Mouse (Mus musculus): ENCODE results near the gene Kcnj3. TPM values are rescaled to one million over a fixed set of nuclear protein-coding genes. Genes with fewer than 3 reads are reported as not detected.

The Kcnj3 gene
- polyA plus RNA-seq, 1 experiment = not detected

- Histone ChIP-seq H3K79me3 (ENCODE audit: low read depth) (no peaks in the 10 kb centered on the region), H3K4me3 (ENCODE audit: insufficient read depth, poor library complexity, severe bottlenecking) (no peak overlapping the region), H3K27me3 (ENCODE audit: control insufficient read depth, insufficient read depth, insufficient read length) (no peaks in the 10 kb centered on the region), H3K79me2 (ENCODE audit: control insufficient read depth, insufficient read depth) (no peaks in the 10 kb centered on the region), H3K36me3 (ENCODE audit: control insufficient read depth, insufficient read depth) (no peaks in the 10 kb centered on the region), H3ac (ENCODE audit: control insufficient read depth, insufficient read length, low read depth) (no peak overlapping the region)
- TF ChIP-seq MAX (IDR thresholded peaks at IDR 0.05) = no peak
- no peak for TF ChIP-seq CEBPB (IDR thresholded peaks at IDR 0.05; ENCODE audit: low read depth)
- no peak for TF ChIP-seq FOSL1 (IDR thresholded peaks at IDR 0.05; ENCODE audit: insufficient read depth, low read length, poor library complexity, severe bottlenecking)
- no peak for TF ChIP-seq USF1 (IDR thresholded peaks at IDR 0.05; ENCODE audit: low read depth)
- TF ChIP-seq MYOG (IDR thresholded peaks at IDR 0.05; ENCODE audit: control insufficient read depth, extremely low read depth, insufficient read length) = no peak
- TF ChIP-seq MYOD1 (IDR thresholded peaks at IDR 0.05; ENCODE audit: control insufficient read depth, insufficient read length, low read depth) = no peak
- TF ChIP-seq CTCF (IDR thresholded peaks at IDR 0.05; ENCODE audit: control insufficient read depth, insufficient read depth, insufficient read length) = no peak
Measured at GRCm38 (mm10) chr2:55532738-55533491, 97.1 kb downstream of the Kcnj3 start.

- Histone ChIP-seq H3ac (ENCODE audit: control insufficient read depth, insufficient read length, low read depth) (no peak overlapping the region), H3K36me3 (ENCODE audit: control insufficient read depth, insufficient read depth) (no peaks in the 10 kb centered on the region), H3K79me2 (ENCODE audit: control insufficient read depth, insufficient read depth) (no peaks in the 10 kb centered on the region), H3K79me3 (ENCODE audit: low read depth) (no peaks in the 10 kb centered on the region), H3K27me3 (ENCODE audit: control insufficient read depth, insufficient read depth, insufficient read length) (no peaks in the 10 kb centered on the region), H3K4me3 (ENCODE audit: insufficient read depth, poor library complexity, severe bottlenecking) (no peak overlapping the region)
- TF ChIP-seq MYOG (IDR thresholded peaks at IDR 0.05; ENCODE audit: control insufficient read depth, extremely low read depth, insufficient read length) (no peak), CTCF (IDR thresholded peaks at IDR 0.05; ENCODE audit: control insufficient read depth, insufficient read depth, insufficient read length) (no peak), FOSL1 (IDR thresholded peaks at IDR 0.05; ENCODE audit: insufficient read depth, low read length, poor library complexity, severe bottlenecking) (no peak), USF1 (IDR thresholded peaks at IDR 0.05; ENCODE audit: low read depth) (no peak), CEBPB (IDR thresholded peaks at IDR 0.05; ENCODE audit: low read depth) (no peak), MYOD1 (IDR thresholded peaks at IDR 0.05; ENCODE audit: control insufficient read depth, insufficient read length, low read depth) (no peak), MAX (IDR thresholded peaks at IDR 0.05) (no peak)
Measured at GRCm38 (mm10) chr2:55534946-55535345, 99.2 kb downstream of the Kcnj3 start.

DNA sequence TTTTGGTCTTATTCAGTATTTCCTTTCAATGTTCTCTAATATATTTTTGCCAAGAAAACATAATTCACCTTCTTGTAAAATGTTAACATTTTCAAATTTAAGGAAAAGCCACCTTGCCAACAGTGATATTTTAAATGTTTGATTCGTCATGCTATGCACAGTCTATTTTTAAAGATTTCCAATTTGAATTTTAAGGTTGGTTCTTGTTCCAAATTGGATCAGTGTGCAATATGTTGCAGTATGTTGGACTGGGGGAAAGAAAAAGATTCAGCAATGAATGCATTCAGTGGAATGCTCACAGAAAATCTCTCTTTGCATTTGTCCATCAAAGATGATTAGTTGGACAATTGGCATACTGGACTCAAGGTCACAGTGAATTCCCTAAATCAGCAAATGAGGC lies 99.7 kb downstream of the Kcnj3 start:
- no peaks in the 10 kb centered on the region for H3K79me2 ChIP-seq (ENCODE audit: control insufficient read depth, insufficient read depth)
- H3K36me3 ChIP-seq (ENCODE audit: control insufficient read depth, insufficient read depth) = no peaks in the 10 kb centered on the region
- no peaks in the 10 kb centered on the region for H3K79me3 ChIP-seq (ENCODE audit: low read depth)
- TF ChIP-seq MYOG (IDR thresholded peaks at IDR 0.05; ENCODE audit: control insufficient read depth, extremely low read depth, insufficient read length) (no peak), CEBPB (IDR thresholded peaks at IDR 0.05; ENCODE audit: low read depth) (no peak), FOSL1 (IDR thresholded peaks at IDR 0.05; ENCODE audit: insufficient read depth, low read length, poor library complexity, severe bottlenecking) (no peak), MAX (IDR thresholded peaks at IDR 0.05) (no peak), USF1 (IDR thresholded peaks at IDR 0.05; ENCODE audit: low read depth) (no peak), MYOD1 (IDR thresholded peaks at IDR 0.05; ENCODE audit: control insufficient read depth, insufficient read length, low read depth) (no peak), CTCF (IDR thresholded peaks at IDR 0.05; ENCODE audit: control insufficient read depth, insufficient read depth, insufficient read length) (no peak)
- no peak overlapping the region for H3K4me3 ChIP-seq (ENCODE audit: insufficient read depth, poor library complexity, severe bottlenecking)
- no peak overlapping the region for H3ac ChIP-seq (ENCODE audit: control insufficient read depth, insufficient read length, low read depth)
- H3K27me3 ChIP-seq (ENCODE audit: control insufficient read depth, insufficient read depth, insufficient read length) = no peaks in the 10 kb centered on the region

- Histone ChIP-seq H3K36me3 (ENCODE audit: control insufficient read depth, insufficient read depth) (no peaks in the 10 kb centered on the region), H3ac (ENCODE audit: control insufficient read depth, insufficient read length, low read depth) (no peak overlapping the region), H3K79me3 (ENCODE audit: low read depth) (no peaks in the 10 kb centered on the region), H3K27me3 (ENCODE audit: control insufficient read depth, insufficient read depth, insufficient read length) (no peaks in the 10 kb centered on the region), H3K79me2 (ENCODE audit: control insufficient read depth, insufficient read depth) (no peaks in the 10 kb centered on the region), H3K4me3 (ENCODE audit: insufficient read depth, poor library complexity, severe bottlenecking) (no peak overlapping the region)
- TF ChIP-seq CEBPB (IDR thresholded peaks at IDR 0.05; ENCODE audit: low read depth) (no peak), USF1 (IDR thresholded peaks at IDR 0.05; ENCODE audit: low read depth) (no peak), FOSL1 (IDR thresholded peaks at IDR 0.05; ENCODE audit: insufficient read depth, low read length, poor library complexity, severe bottlenecking) (no peak), MYOG (IDR thresholded peaks at IDR 0.05; ENCODE audit: control insufficient read depth, extremely low read depth, insufficient read length) (no peak), MYOD1 (IDR thresholded peaks at IDR 0.05; ENCODE audit: control insufficient read depth, insufficient read length, low read depth) (no peak), CTCF (IDR thresholded peaks at IDR 0.05; ENCODE audit: control insufficient read depth, insufficient read depth, insufficient read length) (no peak), MAX (IDR thresholded peaks at IDR 0.05) (no peak)
Measured at GRCm38 (mm10) chr2:55547612-55548011, 111.8 kb downstream of the Kcnj3 start.

- no peaks in the 10 kb centered on the region for H3K79me3 ChIP-seq (ENCODE audit: low read depth)
- no peak overlapping the region for H3ac ChIP-seq (ENCODE audit: control insufficient read depth, insufficient read length, low read depth)
- no peaks in the 10 kb centered on the region for H3K36me3 ChIP-seq (ENCODE audit: control insufficient read depth, insufficient read depth)
- TF ChIP-seq FOSL1 (IDR thresholded peaks at IDR 0.05; ENCODE audit: insufficient read depth, low read length, poor library complexity, severe bottlenecking) (no peak), CEBPB (IDR thresholded peaks at IDR 0.05; ENCODE audit: low read depth) (no peak), USF1 (IDR thresholded peaks at IDR 0.05; ENCODE audit: low read depth) (no peak), MAX (IDR thresholded peaks at IDR 0.05) (no peak), MYOD1 (IDR thresholded peaks at IDR 0.05; ENCODE audit: control insufficient read depth, insufficient read length, low read depth) (no peak), MYOG (IDR thresholded peaks at IDR 0.05; ENCODE audit: control insufficient read depth, extremely low read depth, insufficient read length) (no peak), CTCF (IDR thresholded peaks at IDR 0.05; ENCODE audit: control insufficient read depth, insufficient read depth, insufficient read length) (no peak)
- no peaks in the 10 kb centered on the region for H3K27me3 ChIP-seq (ENCODE audit: control insufficient read depth, insufficient read depth, insufficient read length)
- no peak overlapping the region for H3K4me3 ChIP-seq (ENCODE audit: insufficient read depth, poor library complexity, severe bottlenecking)
- no peaks in the 10 kb centered on the region for H3K79me2 ChIP-seq (ENCODE audit: control insufficient read depth, insufficient read depth)
Measured at GRCm38 (mm10) chr2:55558368-55558985, 122.7 kb downstream of the Kcnj3 start.

Data from C2C12 (cell line).